Mouse (Mus musculus): ENCODE measurements at regions not wholly inside any gene's neighbourhood (a gene's known extent, or its start where the extent isn't known, plus 50 kb on each side); places are given as distances from the start of the nearest gene placed in this dataset.

- Histone ChIP-seq H3K27ac (no peak overlapping the region), H3K27me3 (no peaks in the 10 kb centered on the region), H3K36me3 (no peaks in the 10 kb centered on the region), H3K9ac (no peak overlapping the region), H3K4me1 (peaks cover 9% of the 10 kb centered on the region; the same call in 1 of the 2 replicates), H3K4me2 (replicated peaks) (no peak overlapping the region), H3K4me3 (no peak overlapping the region), H3K9me3 (replicated peaks) (no peaks in the 10 kb centered on the region)
- no peak for ATAC-seq (ENCODE audit: low FRiP score)
- WGBS = 88% methylated on average over 2 of the region's 2 CpGs
Observed at GRCm38 (mm10) chr12:6046110-6046509, 670.6 kb upstream of the Klhl29 start.

- Histone ChIP-seq H3K9me3 (replicated peaks) (no peaks in the 10 kb centered on the region), H3K36me3 (no peaks in the 10 kb centered on the region), H3K27ac (no peak overlapping the region), H3K4me3 (no peak overlapping the region), H3K9ac (no peak overlapping the region), H3K27me3 (no peaks in the 10 kb centered on the region), H3K4me1 (peaks cover 8% of the 10 kb centered on the region; the same call in 1 of the 2 replicates), H3K4me2 (replicated peaks) (no peak overlapping the region)
- WGBS = 34% methylated on average over 1 of the region's 1 CpGs
- ATAC-seq (ENCODE audit: low FRiP score) = no peak
Observed at GRCm38 (mm10) chr12:6042326-6042725, 666.8 kb upstream of the Klhl29 start.

GRCm38 (mm10) chr12:6024111-6024510, 648.6 kb upstream of the Klhl29 start:
- H3K9ac ChIP-seq = no peak overlapping the region
- H3K27ac ChIP-seq = no peak overlapping the region
- H3K4me2 ChIP-seq (replicated peaks) = no peak overlapping the region
- no peaks in the 10 kb centered on the region for H3K36me3 ChIP-seq
- 82% methylated on average over 3 of the region's 3 CpGs for WGBS
- no peak for ATAC-seq (ENCODE audit: low FRiP score)
- no peak overlapping the region for H3K4me3 ChIP-seq
- H3K9me3 ChIP-seq (replicated peaks) = no peaks in the 10 kb centered on the region
- H3K4me1 ChIP-seq = no peaks in the 10 kb centered on the region
- no peaks in the 10 kb centered on the region for H3K27me3 ChIP-seq

- Histone ChIP-seq H3K4me3 (no peak overlapping the region), H3K27ac (no peak overlapping the region), H3K27me3 (no peaks in the 10 kb centered on the region), H3K9ac (no peak overlapping the region), H3K36me3 (no peaks in the 10 kb centered on the region), H3K4me1 (no peaks in the 10 kb centered on the region), H3K4me2 (replicated peaks) (no peak overlapping the region), H3K9me3 (replicated peaks) (no peaks in the 10 kb centered on the region)
- ATAC-seq (ENCODE audit: low FRiP score) = no peak
- 77% methylated on average over 2 of the region's 2 CpGs for WGBS
Observed at GRCm38 (mm10) chr12:6022490-6022889, 647.0 kb upstream of the Klhl29 start.

GRCm38 (mm10) chr12:6000961-6001360, 625.5 kb upstream of the Klhl29 start:
- no peaks in the 10 kb centered on the region for H3K36me3 ChIP-seq
- H3K4me3 ChIP-seq = no peak overlapping the region
- no peak overlapping the region for H3K27ac ChIP-seq
- no peaks in the 10 kb centered on the region for H3K4me1 ChIP-seq
- H3K9ac ChIP-seq = no peak overlapping the region
- H3K4me2 ChIP-seq (replicated peaks) = no peak overlapping the region
- no peaks in the 10 kb centered on the region for H3K27me3 ChIP-seq
- H3K9me3 ChIP-seq (replicated peaks) = no peaks in the 10 kb centered on the region
- 75% methylated on average over 3 of the region's 3 CpGs for WGBS
- no peak for ATAC-seq (ENCODE audit: low FRiP score)

GRCm38 (mm10) chr12:5997366-5997765, 621.9 kb upstream of the Klhl29 start:
- Histone ChIP-seq H3K4me1 (no peaks in the 10 kb centered on the region), H3K27me3 (no peaks in the 10 kb centered on the region), H3K9me3 (replicated peaks) (no peaks in the 10 kb centered on the region), H3K9ac (no peak overlapping the region), H3K36me3 (no peaks in the 10 kb centered on the region), H3K4me3 (no peak overlapping the region), H3K27ac (no peak overlapping the region), H3K4me2 (replicated peaks) (no peak overlapping the region)
- WGBS = 90% methylated on average over 5 of the region's 5 CpGs
- no peak for ATAC-seq (ENCODE audit: low FRiP score)

- 62% methylated on average over 6 of the region's 6 CpGs for WGBS
- H3K4me2 ChIP-seq (replicated peaks) = no peak overlapping the region
- H3K4me1 ChIP-seq = no peaks in the 10 kb centered on the region
- H3K9me3 ChIP-seq (replicated peaks) = no peaks in the 10 kb centered on the region
- no peak overlapping the region for H3K27ac ChIP-seq
- H3K4me3 ChIP-seq = no peak overlapping the region
- ATAC-seq (ENCODE audit: low FRiP score) = no peak
- no peaks in the 10 kb centered on the region for H3K36me3 ChIP-seq
- H3K9ac ChIP-seq = no peak overlapping the region
- no peaks in the 10 kb centered on the region for H3K27me3 ChIP-seq
Observed at GRCm38 (mm10) chr12:5996672-5997071, 621.2 kb upstream of the Klhl29 start.

- H3K27ac ChIP-seq = peak overlapping the region; percentile 64; the same call in 1 of the 2 replicates
- no peak overlapping the region; the same call in 1 of the 2 replicates for H3K4me2 ChIP-seq (replicated peaks)
- no peak for ATAC-seq (ENCODE audit: low FRiP score)
- no peaks in the 10 kb centered on the region for H3K36me3 ChIP-seq
- no peaks in the 10 kb centered on the region for H3K9me3 ChIP-seq (replicated peaks)
- H3K9ac ChIP-seq = no peak overlapping the region
- H3K4me1 ChIP-seq = peaks cover 6% of the 10 kb centered on the region
- no peaks in the 10 kb centered on the region for H3K27me3 ChIP-seq
- 61% methylated on average over 13 of the region's 13 CpGs for WGBS
- H3K4me3 ChIP-seq = no peak overlapping the region
Observed at GRCm38 (mm10) chr12:5983937-5984610, 608.6 kb upstream of the Klhl29 start.

- peaks cover 6% of the 10 kb centered on the region for H3K4me1 ChIP-seq
- no peak overlapping the region for H3K4me2 ChIP-seq (replicated peaks)
- no peak overlapping the region for H3K27ac ChIP-seq
- 61% methylated on average over 1 of the region's 1 CpGs for WGBS
- no peaks in the 10 kb centered on the region for H3K9me3 ChIP-seq (replicated peaks)
- no peak overlapping the region for H3K9ac ChIP-seq
- no peak overlapping the region for H3K4me3 ChIP-seq
- no peak for ATAC-seq (ENCODE audit: low FRiP score)
- H3K27me3 ChIP-seq = no peaks in the 10 kb centered on the region
- H3K36me3 ChIP-seq = no peaks in the 10 kb centered on the region
Observed at GRCm38 (mm10) chr12:5982096-5982495, 606.6 kb upstream of the Klhl29 start.

GRCm38 (mm10) chr12:5975926-5976325, 600.4 kb upstream of the Klhl29 start:
- Histone ChIP-seq H3K4me2 (replicated peaks) (no peak overlapping the region), H3K36me3 (no peaks in the 10 kb centered on the region), H3K9ac (no peak overlapping the region), H3K4me1 (no peaks in the 10 kb centered on the region), H3K27ac (no peak overlapping the region), H3K27me3 (no peaks in the 10 kb centered on the region), H3K9me3 (replicated peaks) (no peaks in the 10 kb centered on the region), H3K4me3 (no peak overlapping the region)
- no peak for ATAC-seq (ENCODE audit: low FRiP score)
- 84% methylated on average over 4 of the region's 4 CpGs for WGBS

GRCm38 (mm10) chr12:5969556-5969955, 594.1 kb upstream of the Klhl29 start:
- WGBS = 90% methylated on average over 4 of the region's 4 CpGs
- Histone ChIP-seq H3K36me3 (no peaks in the 10 kb centered on the region), H3K27ac (no peak overlapping the region), H3K4me2 (replicated peaks) (no peak overlapping the region), H3K9ac (no peak overlapping the region), H3K9me3 (replicated peaks) (no peaks in the 10 kb centered on the region), H3K27me3 (no peaks in the 10 kb centered on the region), H3K4me3 (no peak overlapping the region), H3K4me1 (no peaks in the 10 kb centered on the region)
- no peak for ATAC-seq (ENCODE audit: low FRiP score)

GRCm38 (mm10) chr12:5956141-5956540, 580.7 kb upstream of the Klhl29 start:
- Histone ChIP-seq H3K27me3 (no peaks in the 10 kb centered on the region), H3K36me3 (no peaks in the 10 kb centered on the region), H3K9ac (no peak overlapping the region), H3K27ac (no peak overlapping the region), H3K4me2 (replicated peaks) (no peak overlapping the region), H3K9me3 (replicated peaks) (no peaks in the 10 kb centered on the region), H3K4me3 (no peak overlapping the region), H3K4me1 (no peaks in the 10 kb centered on the region)
- 71% methylated on average over 2 of the region's 2 CpGs for WGBS
- ATAC-seq (ENCODE audit: low FRiP score) = no peak

- Histone ChIP-seq H3K4me2 (replicated peaks) (no peak overlapping the region), H3K27me3 (no peaks in the 10 kb centered on the region), H3K9me3 (replicated peaks) (no peaks in the 10 kb centered on the region), H3K9ac (no peak overlapping the region), H3K4me3 (no peak overlapping the region), H3K36me3 (no peaks in the 10 kb centered on the region), H3K27ac (no peak overlapping the region), H3K4me1 (no peaks in the 10 kb centered on the region)
- no peak for ATAC-seq (ENCODE audit: low FRiP score)
- WGBS = 40% methylated on average over 5 of the region's 5 CpGs
Observed at GRCm38 (mm10) chr12:5955564-5955963, 580.1 kb upstream of the Klhl29 start.

Measured in hindbrain, embryonic 12.5 days (tissue).